Mouse (Mus musculus): ENCODE data around the gene Naip2. TPM values are rescaled to one million over a fixed set of nuclear protein-coding genes. Genes with fewer than 3 reads are reported as not detected.
A peak's percentile ranks its signal among the peaks of the same experiment; 100 is the strongest.

Naip2 gene
- polyA plus RNA-seq, 1 experiment, result 2.5 TPM

- DNase-seq (ENCODE audit: low spot score), result no peak
Measured at GRCm38 (mm10) chr13:100112218-100112972, 89.5 kb downstream of the Naip2 start.

GRCm38 (mm10) chr13:100107652-100108472 lies 94.0 kb downstream of the Naip2 start, which contains the start of gene Serf1:
Gene Serf1, plus strand, starts transcription at chr13:100108012.
- peak; percentile 85 for DNase-seq (ENCODE audit: low spot score)

GRCm38 (mm10) chr13:100103748-100104254 lies 98.1 kb downstream of the Naip2 start, which contains the start of gene Bdp1:
Gene Bdp1, minus strand, starts transcription at chr13:100104070.
- peak; percentile 94 for DNase-seq (ENCODE audit: low spot score)

- DNase-seq (ENCODE audit: low spot score), result no peak
Measured at GRCm38 (mm10) chr13:100103052-100103658, 98.7 kb downstream of the Naip2 start.

GRCm38 (mm10) chr13:100098808-100099207 lies 103.1 kb downstream of the Naip2 start:
- DNase-seq (ENCODE audit: low spot score), result no peak

Other genes with a start within 250 kb of the Naip2 start
- gene Mccc2, start 186.5 kb downstream of the Naip2 start, polyA plus RNA-seq (2012; rRNA removed), result 17.8 and 26.5 TPM in 2 replicates
- gene Bdp1, start 98.0 kb downstream of the Naip2 start, polyA plus RNA-seq (2012; rRNA removed), result 8.7 and 9.2 TPM in 2 replicates
- gene Serf1, start 94.1 kb downstream of the Naip2 start, polyA plus RNA-seq (2012; rRNA removed), result 28.2 and 30.7 TPM in 2 replicates
- 37.3 and 50.4 TPM in 2 replicates for gene Smn1, start 77.2 kb downstream of the Naip2 start, polyA plus RNA-seq (2012; rRNA removed)
- gene Naip5, start 44.2 kb upstream of the Naip2 start, polyA plus RNA-seq (2012; rRNA removed), result 8.1 and 8.6 TPM in 2 replicates
- 11.8 and 13.8 TPM in 2 replicates for gene Naip6, start 115.6 kb upstream of the Naip2 start, polyA plus RNA-seq (2012; rRNA removed)

Data from urinary bladder, adult 2 months (tissue).